Comparison of ENCODE assay signal across 8 mouse cellular contexts in the genomic region with DNA sequence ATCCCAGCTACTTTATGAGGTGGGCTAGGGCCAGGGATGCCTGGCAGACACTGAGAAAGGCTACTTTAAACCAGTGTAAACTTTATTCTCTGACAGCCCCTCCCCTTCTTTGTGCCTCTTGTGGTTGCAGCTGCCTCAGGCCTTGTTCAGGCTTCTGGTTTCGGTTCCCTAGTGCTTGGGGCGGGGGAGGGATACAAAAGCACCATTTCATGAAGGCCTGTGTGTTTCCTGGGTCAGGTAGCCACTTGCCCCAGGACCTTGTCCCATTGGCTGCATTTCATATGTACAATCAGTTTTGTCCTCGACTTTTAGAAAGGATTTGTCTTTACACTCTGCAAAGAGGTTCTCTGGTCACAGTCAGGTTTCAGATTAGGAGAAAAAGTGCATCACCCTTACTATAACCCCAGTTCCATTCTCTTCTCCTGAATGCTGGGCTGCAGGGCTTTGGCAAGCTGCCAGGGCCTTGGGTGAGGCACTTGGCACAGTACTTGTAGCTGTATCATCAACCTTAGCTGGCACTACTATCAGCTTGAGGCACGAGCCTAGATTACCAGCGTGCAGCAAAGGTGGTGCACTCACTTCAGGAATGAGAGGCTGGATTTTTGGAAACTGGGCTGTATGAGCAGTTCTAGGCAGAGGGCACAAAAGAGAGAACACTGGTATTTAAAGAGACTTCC. TPM values are rescaled to one million over a fixed set of nuclear protein-coding genes. Genes with fewer than 3 reads are reported as not detected.
DNase-seq lines count a peak whose midpoint lies in the region; ATAC-seq and TF ChIP-seq lines count a peak whose summit lies in the region.

No protein-coding gene starts in this region.

- H3K27me3 ChIP-seq in CH12.LX (replicated peaks), result no peaks in the 10 kb centered on the region
- no peaks in the 10 kb centered on the region for H3K27me3 ChIP-seq in limb, embryonic 11.5 days (ENCODE audit: control insufficient read depth, insufficient read depth, low read length)
- H3K27me3 ChIP-seq in midbrain, embryonic 15.5 days (replicated peaks), result no peaks in the 10 kb centered on the region

- intact Hi-C loops in heart, postnatal 10 days (cut with DNase I), result loop anchor here (5.0 to 10.0 kb wide), 3 partner anchors 53 to 706 kb away; a partner anchor contains a TSS

- peak overlapping the region; percentile 97 for H3K27ac ChIP-seq in CH12.LX (ENCODE audit: insufficient read depth, low read depth)
- H3K27ac ChIP-seq in limb, embryonic 11.5 days (replicated peaks; ENCODE audit: low read depth, low read length), result 0 out of 2 replicates have a peak overlapping the region, but pooled peaks have one; percentile 21
- H3K27ac ChIP-seq in midbrain, embryonic 15.5 days, result no peak overlapping the region

- WGBS in limb, embryonic 11.5 days, result 50% methylated on average over 5 of the region's 5 CpGs
- WGBS in midbrain, embryonic 15.5 days, result 31% methylated on average over 5 of the region's 5 CpGs

- no peak for TF ChIP-seq CTCF in CH12.LX (conservative IDR thresholded peaks at IDR 0.05 in 1 of 2, IDR thresholded peaks at IDR 0.05 in 1 of 2; ENCODE audit: low read depth in 2 of 2, low read length in 2 of 2)

- ATAC-seq in limb, embryonic 11.5 days (ENCODE audit: insufficient number of reproducible peaks, low FRiP score, low TSS enrichment, low read depth), result no peak
- no peak for ATAC-seq in midbrain, embryonic 15.5 days (replicated peaks)

- in situ Hi-C loops in CH12.LX (cut with MboI; ENCODE audit: low pct_ligation_motif_present, low pct_unique_long_range_greater_than_20kb, low sequenced_read_pairs), result no loop called here

- H3K4me1 ChIP-seq in CH12.LX (ENCODE audit: control insufficient read depth in 1 of 2, insufficient read depth in 2 of 2), result peaks cover 10 to 34% of the 10 kb centered on the region in 2 experiments; a peak in 3 of 4 replicates
- peaks cover 6% of the 10 kb centered on the region; the same call in 1 of the 2 replicates for H3K4me1 ChIP-seq in limb, embryonic 11.5 days (ENCODE audit: control insufficient read depth, insufficient read depth, low read length)
- peaks cover 32% of the 10 kb centered on the region for H3K4me1 ChIP-seq in midbrain, embryonic 15.5 days

- peak overlapping the region; percentile 83 for H3K4me2 ChIP-seq in CH12.LX (ENCODE audit: insufficient read depth, low read depth, poor library complexity, severe bottlenecking)
- H3K4me2 ChIP-seq in limb, embryonic 11.5 days (ENCODE audit: low read depth, severe bottlenecking), result peak overlapping the region; percentile 15; the same call in 1 of the 2 replicates
- H3K4me2 ChIP-seq in midbrain, embryonic 15.5 days, result 0 out of 2 replicates have a peak overlapping the region, but pooled peaks have one; percentile 4

- 0 out of 2 replicates have a peak, but pooled peaks have one; percentile 24 for TF ChIP-seq POLR2A in CH12.LX (IDR thresholded peaks at IDR 0.05; ENCODE audit: low read depth, low read length)

- H3K79me2 ChIP-seq in CH12.LX (replicated peaks; ENCODE audit: control insufficient read depth, extremely low read depth, insufficient read depth, poor library complexity, severe bottlenecking), result peaks cover 21% of the 10 kb centered on the region

- dilution Hi-C loops in CH12.LX (cut with MboI; ENCODE audit: extremely low pct_ligation_motif_present, extremely low pct_unique_long_range_greater_than_20kb, low sequenced_read_pairs), result no loop called here

- peak overlapping the region; percentile 71 for H3K9ac ChIP-seq in CH12.LX (ENCODE audit: insufficient read depth, low read depth)
- H3K9ac ChIP-seq in limb, embryonic 11.5 days (ENCODE audit: low read length), result no peak overlapping the region
- no peak overlapping the region for H3K9ac ChIP-seq in midbrain, embryonic 15.5 days

- TF ChIP-seq RAD21 in CH12.LX (IDR thresholded peaks at IDR 0.05; ENCODE audit: low read depth, low read length), result no peak

- peak overlapping the region; percentile 64 to 69 (median 66) for H3K4me3 ChIP-seq in CH12.LX (replicated peaks in 1 of 3; ENCODE audit: low read depth in 2 of 3, low read length in 2 of 3, poor library complexity in 1 of 3)
- no peak overlapping the region for H3K4me3 ChIP-seq in limb, embryonic 11.5 days (ENCODE audit: low read depth, low read length)
- H3K4me3 ChIP-seq in midbrain, embryonic 15.5 days, result no peak overlapping the region

- peak; percentile 82 for TF ChIP-seq EP300 in CH12.LX (IDR thresholded peaks at IDR 0.05; ENCODE audit: low read length)

- peak; percentile 4 for DNase-seq in embryo, embryonic 11 days
- DNase-seq in embryo, embryonic 10 days (ENCODE audit: low spot score), result no peak
- DNase-seq in CH12.LX (ENCODE audit: extremely low read depth), result peak; percentile 72
- DNase-seq in cerebellum, adult 9-11 months, result peak; percentile 39
- peak; percentile 39 to 50 for DNase-seq in heart, postnatal 10 days
- DNase-seq in limb, embryonic 11.5 days (ENCODE audit: low spot score), result no peak
- peak; percentile 18 to 36 for DNase-seq in thymus, postnatal 10 days (ENCODE audit: low spot score in 2 of 2)

- peaks cover 0 to 18% of the 10 kb centered on the region in 2 experiments for H3K36me3 ChIP-seq in CH12.LX (replicated peaks in 1 of 2; ENCODE audit: control insufficient read depth in 1 of 2, insufficient read depth in 1 of 2, low read length in 1 of 2)
- no peaks in the 10 kb centered on the region for H3K36me3 ChIP-seq in limb, embryonic 11.5 days (ENCODE audit: control insufficient read depth, insufficient read depth, low read length)
- no peaks in the 10 kb centered on the region for H3K36me3 ChIP-seq in midbrain, embryonic 15.5 days (replicated peaks)

- H3K9me3 ChIP-seq in CH12.LX (replicated peaks; ENCODE audit: low read length), result no peaks in the 10 kb centered on the region
- H3K9me3 ChIP-seq in limb, embryonic 11.5 days (ENCODE audit: control insufficient read depth, low read length), result no peaks in the 10 kb centered on the region
- H3K9me3 ChIP-seq in midbrain, embryonic 15.5 days, result no peaks in the 10 kb centered on the region

TF ChIP-seq in CH12.LX, 34 proteins besides CTCF, POLR2A, EP300 and RAD21:
- TF ChIP-seq BHLHE40 (IDR thresholded peaks at IDR 0.05; ENCODE audit: low read depth, low read length), result peak; percentile 38
- TF ChIP-seq ELF1 (IDR thresholded peaks at IDR 0.05; ENCODE audit: low read depth, low read length), result peak; percentile 39; the same call in 1 of the 2 replicates
- peak; percentile 78 for TF ChIP-seq TCF12 (IDR thresholded peaks at IDR 0.05; ENCODE audit: low read depth, low read length)
- TF ChIP-seq IRF4 (IDR thresholded peaks at IDR 0.05; ENCODE audit: low read depth, low read length), result peak; percentile 95
- peak; percentile 33 for TF ChIP-seq HCFC1 (IDR thresholded peaks at IDR 0.05; ENCODE audit: low read depth, low read length)
- no peak for TF ChIP-seq MYC (IDR thresholded peaks at IDR 0.05; ENCODE audit: low read depth, low read length)
- TF ChIP-seq UBTF (IDR thresholded peaks at IDR 0.05; ENCODE audit: low read depth, low read length), result no peak
- peak; percentile 48; the same call in 1 of the 2 replicates for TF ChIP-seq ETS1 (conservative IDR thresholded peaks at IDR 0.05; ENCODE audit: low read depth, low read length)
- no peak for TF ChIP-seq E2F4 (IDR thresholded peaks at IDR 0.05; ENCODE audit: insufficient replicate concordance, low read depth, low read length)
- TF ChIP-seq ZC3H11A (IDR thresholded peaks at IDR 0.05; ENCODE audit: low read depth, low read length), result no peak
- 0 out of 2 replicates have a peak, but pooled peaks have one; percentile 15 for TF ChIP-seq TBP (conservative IDR thresholded peaks at IDR 0.05; ENCODE audit: low read depth, low read length)
- peak; percentile 71; the same call in 1 of the 2 replicates for TF ChIP-seq MAZ (IDR thresholded peaks at IDR 0.05; ENCODE audit: low read depth, low read length)
- TF ChIP-seq CHD2 (IDR thresholded peaks at IDR 0.05; ENCODE audit: low read length), result peak; percentile 57
TF ChIP-seq in CH12.LX: peak in this region for 9.

RNA-seq across cellular contexts. Expression of a gene that starts 2.4 kb away (rescaled TPM):
- 5.6 and 5.9 TPM in 2 replicates for total RNA-seq in CH12.LX (2012; rRNA removed)
- total RNA-seq in CH12.LX (2014; rRNA removed), result 2.5 and 2.8 TPM in 2 replicates
- 10.2 and 11.4 TPM in 2 replicates for polyA plus RNA-seq in CH12.LX (2012; ENCODE audit: insufficient read length, low read depth)
- 10 to 100 TPM; 23.9 to 28.4 TPM for total RNA-seq in heart, postnatal 10 days (2021)
- polyA plus RNA-seq in limb, embryonic 11.5 days (2014; fragmentation: Nextera tagmentation; extraction: Ambion mirVana), result 8.5 and 10.0 TPM in 2 replicates
- 12.8 and 13.5 TPM in 2 replicates for polyA plus RNA-seq in midbrain, embryonic 15.5 days (2015; fragmentation: Nextera tagmentation; extraction: Ambion mirVana)

RNA-seq across cellular contexts. Expression of a gene that starts 2.8 kb away (rescaled TPM):
- total RNA-seq in CH12.LX (2012; rRNA removed) (119 and 134 TPM in 2 replicates), CH12.LX (2014; rRNA removed) (239 TPM in 2 replicates)
- 176 and 181 TPM in 2 replicates for polyA plus RNA-seq in CH12.LX (2012; ENCODE audit: insufficient read length, low read depth)
- total RNA-seq in heart, postnatal 10 days (2021), result 100 to 1,000 TPM in 1 of 2 experiments, 10 to 100 TPM in 1; 99.5 to 104 TPM
- 162 and 164 TPM in 2 replicates for polyA plus RNA-seq in limb, embryonic 11.5 days (2014; fragmentation: Nextera tagmentation; extraction: Ambion mirVana)
- 112 and 115 TPM in 2 replicates for polyA plus RNA-seq in midbrain, embryonic 15.5 days (2015; fragmentation: Nextera tagmentation; extraction: Ambion mirVana)

RNA-seq across cellular contexts. Expression of a gene that starts 38.1 kb away (rescaled TPM):
- 0.42 and 0.59 TPM in 2 replicates for total RNA-seq in CH12.LX (2012; rRNA removed)
- total RNA-seq in CH12.LX (2014; rRNA removed), result 0.24 and 0.28 TPM in 2 replicates
- polyA plus RNA-seq in CH12.LX (2012; ENCODE audit: insufficient read length, low read depth), result 0.60 and 0.76 TPM in 2 replicates
- total RNA-seq in heart, postnatal 10 days (2021), result under 1 TPM; 0.72 to 0.92 TPM
- 0.17 TPM in 1 of 2 replicates, not detected in the other for polyA plus RNA-seq in limb, embryonic 11.5 days (2014; fragmentation: Nextera tagmentation; extraction: Ambion mirVana)
- polyA plus RNA-seq in midbrain, embryonic 15.5 days (2015; fragmentation: Nextera tagmentation; extraction: Ambion mirVana), result 0.23 and 0.35 TPM in 2 replicates

RNA-seq across cellular contexts. Expression of a gene that starts 45.9 kb away (rescaled TPM):
- 3.2 and 4.2 TPM in 2 replicates for total RNA-seq in CH12.LX (2012; rRNA removed)
- total RNA-seq in CH12.LX (2014; rRNA removed), result 0.39 and 0.70 TPM in 2 replicates
- 1.9 and 2.2 TPM in 2 replicates for polyA plus RNA-seq in CH12.LX (2012; ENCODE audit: insufficient read length, low read depth)
- 100 to 1,000 TPM; 112 to 126 TPM for total RNA-seq in heart, postnatal 10 days (2021)
- 7.7 and 8.3 TPM in 2 replicates for polyA plus RNA-seq in limb, embryonic 11.5 days (2014; fragmentation: Nextera tagmentation; extraction: Ambion mirVana)
- polyA plus RNA-seq in midbrain, embryonic 15.5 days (2015; fragmentation: Nextera tagmentation; extraction: Ambion mirVana), result 6.6 and 7.4 TPM in 2 replicates

RNA-seq across cellular contexts. Expression of a gene that starts 55.4 kb away (rescaled TPM):
- total RNA-seq in CH12.LX (2012; rRNA removed) (55.2 and 67.5 TPM in 2 replicates), CH12.LX (2014; rRNA removed) (42.7 and 45.7 TPM in 2 replicates)
- polyA plus RNA-seq in CH12.LX (2012; ENCODE audit: insufficient read length, low read depth), result 46.1 and 52.3 TPM in 2 replicates
- total RNA-seq in heart, postnatal 10 days (2021), result 10 to 100 TPM; 36.0 to 43.6 TPM
- polyA plus RNA-seq in limb, embryonic 11.5 days (2014; fragmentation: Nextera tagmentation; extraction: Ambion mirVana), result 2.5 and 3.3 TPM in 2 replicates
- 1.6 and 2.1 TPM in 2 replicates for polyA plus RNA-seq in midbrain, embryonic 15.5 days (2015; fragmentation: Nextera tagmentation; extraction: Ambion mirVana)

Comparison
In these comparisons a context has a peak if more than half of its experiments do, and no peak if none do; other contexts are left out.
1. DNase-seq: peak in embryo, embryonic 11 days (single experiment), CH12.LX (single experiment), cerebellum, adult 9-11 months (single experiment), heart, postnatal 10 days (2 of 2) and thymus, postnatal 10 days (2 of 2); none in embryo, embryonic 10 days (single experiment) and limb, embryonic 11.5 days (single experiment).
2. H3K4me2 ChIP-seq: peak in every context shown above with its lines; median percentile 83 in CH12.LX; 15 in limb, embryonic 11.5 days; 4 in midbrain, embryonic 15.5 days.
3. H3K4me3 ChIP-seq: peak in CH12.LX (3 of 3); none in limb, embryonic 11.5 days (single experiment) and midbrain, embryonic 15.5 days (single experiment).